Mouse (Mus musculus) neural tube, embryonic 14.5 days (tissue): Measurements from ENCODE around the gene Fcmr. TPM values are rescaled to one million over a fixed set of nuclear protein-coding genes. Genes with fewer than 3 reads are reported as not detected.

Source experiments
- ATAC-seq: fragments of 200-750 bp; cut with Nextera tagmentation; 2 replicates; pipeline ENCODE4 v1.8.0; 2017; ENCODE audit warnings: low read depth, mild to moderate bottlenecking, moderate TSS enrichment, moderate library complexity
- H3K27ac ChIP-seq: fragments of 300-500 bp; sonication (generic); 2 replicates; pipeline ENCODE4 v1.5.1; 2014; ENCODE audit warnings: low read depth, mild to moderate bottlenecking, control low read depth, low read length, moderate library complexity, mixed read lengths
- H3K27me3 ChIP-seq: fragments of 300-500 bp; sonication (generic); 2 replicates; pipeline ENCODE4 v1.6.1; 2014; ENCODE audit warnings: low read length; ENCODE audit not compliant: control insufficient read depth, insufficient read depth
- H3K36me3 ChIP-seq: fragments of 300-500 bp; sonication (generic); 2 replicates; pipeline ENCODE4 v1.6.1; 2014; ENCODE audit warnings: low read length, mixed read lengths; ENCODE audit not compliant: control insufficient read depth, insufficient read depth
- H3K4me1 ChIP-seq: fragments of 300-500 bp; sonication (generic); 2 replicates; pipeline ENCODE4 v1.6.1; 2014; ENCODE audit warnings: low read length; ENCODE audit not compliant: control insufficient read depth, insufficient read depth
- H3K4me2 ChIP-seq: fragments of 300-500 bp; sonication (generic); 2 replicates; pipeline ENCODE4 v1.6.1; 2014; ENCODE audit warnings: mild to moderate bottlenecking, low read depth, low read length, control low read depth
- H3K4me3 ChIP-seq: fragments of 300-500 bp; sonication (generic); 2 replicates; pipeline ENCODE4 v1.5.1; 2014; ENCODE audit warnings: low read depth, low read length, control low read depth, mixed read lengths
- H3K9ac ChIP-seq: fragments of 300-500 bp; sonication (generic); replicated peaks from 2 replicates; pipeline ENCODE4 v1.6.1; 2014; ENCODE audit warnings: low read depth, mild to moderate bottlenecking, control low read depth, low read length, mixed read lengths
- H3K9me3 ChIP-seq: fragments of 300-500 bp; sonication (generic); 2 replicates; pipeline ENCODE4 v1.6.1; 2016; ENCODE audit warnings: low read length; ENCODE audit not compliant: control insufficient read depth
- WGBS: fragments of 180-500 bp; shearing (Covaris S2); extraction: QIAGEN DNeasy Blood & Tissue Kit; methylation state at CpG from one replicate; pipeline ENCODE4 v1.1.7; 2014; 5-methylcytosine and 5-hydroxymethylcytosine counted together
- polyA plus RNA-seq: library from polyadenylated mRNA; unstranded; fragments of >200 nt; fragmentation: Nextera tagmentation; extraction: Ambion mirVana; gene quantifications from 2 replicates; pipeline ENCODE4 v1.2.1, GENCODE M21; 2014

Gene Fcmr
- polyA plus RNA-seq, 1 experiment from 2014 or later, result 1.7 TPM

GRCm38 (mm10) chr1:130877889-130878614, 12.6 kb downstream of the Fcmr start:
- Histone ChIP-seq H3K36me3 (no peaks in the 10 kb centered on the region), H3K4me1 (peaks cover 3% of the 10 kb centered on the region; the same call in 1 of the 2 replicates), H3K4me2 (peak overlapping the region; percentile 62), H3K27me3 (no peaks in the 10 kb centered on the region), H3K9me3 (no peaks in the 10 kb centered on the region), H3K4me3 (peak overlapping the region; percentile 36), H3K27ac (no peak overlapping the region), H3K9ac (peak overlapping the region; percentile 43)
- peak; percentile 71; the same call in 1 of the 2 replicates for ATAC-seq
- 3% methylated on average over 43 of the region's 43 CpGs for WGBS

- Histone ChIP-seq H3K4me1 (peaks cover 3% of the 10 kb centered on the region; the same call in 1 of the 2 replicates), H3K4me2 (no peak overlapping the region), H3K36me3 (no peaks in the 10 kb centered on the region), H3K27me3 (no peaks in the 10 kb centered on the region), H3K27ac (no peak overlapping the region), H3K9me3 (no peaks in the 10 kb centered on the region), H3K4me3 (no peak overlapping the region), H3K9ac (no peak overlapping the region)
- ATAC-seq, result no peak
- WGBS, result 90% methylated on average over 7 of the region's 7 CpGs
Measured at GRCm38 (mm10) chr1:130879927-130880326, 14.5 kb downstream of the Fcmr start.

- Histone ChIP-seq H3K27ac (no peak overlapping the region), H3K9ac (no peak overlapping the region), H3K4me3 (no peak overlapping the region), H3K27me3 (no peaks in the 10 kb centered on the region), H3K4me1 (peaks cover under 1% of the 10 kb centered on the region; the same call in 1 of the 2 replicates), H3K4me2 (no peak overlapping the region), H3K9me3 (no peaks in the 10 kb centered on the region), H3K36me3 (no peaks in the 10 kb centered on the region)
- no peak for ATAC-seq
- 92% methylated on average over 4 of the region's 4 CpGs for WGBS
Measured at GRCm38 (mm10) chr1:130883146-130883545, 17.7 kb downstream of the Fcmr start.

- no peaks in the 10 kb centered on the region for H3K36me3 ChIP-seq
- no peak within 1 kb of the TSS for H3K9ac ChIP-seq
- no peak for ATAC-seq
- no peaks in the 10 kb centered on the region for H3K9me3 ChIP-seq
- H3K4me1 ChIP-seq, result no peaks in the 10 kb centered on the region
- H3K27me3 ChIP-seq, result no peaks in the 10 kb centered on the region
- no peak within 1 kb of the TSS for H3K4me3 ChIP-seq
- H3K4me2 ChIP-seq, result no peak within 1 kb of the TSS
- H3K27ac ChIP-seq, result no peak within 1 kb of the TSS
Measured at GRCm38 (mm10) chr1:130887354-130887753, 21.9 kb downstream of the Fcmr start, which contains the start of gene Il24. Il24 (minus strand) TSS chr1:130887454.

- H3K27me3 ChIP-seq, result no peaks in the 10 kb centered on the region
- H3K9ac ChIP-seq, result no peak overlapping the region
- H3K9me3 ChIP-seq, result no peaks in the 10 kb centered on the region
- H3K4me3 ChIP-seq, result no peak overlapping the region
- H3K4me1 ChIP-seq, result no peaks in the 10 kb centered on the region
- no peak overlapping the region for H3K4me2 ChIP-seq
- no peak overlapping the region for H3K27ac ChIP-seq
- ATAC-seq, result no peak
- 57% methylated on average over 1 of the region's 1 CpGs for WGBS
- no peaks in the 10 kb centered on the region for H3K36me3 ChIP-seq
Measured at GRCm38 (mm10) chr1:130892446-130892845, 27.0 kb downstream of the Fcmr start.

- no peaks in the 10 kb centered on the region for H3K36me3 ChIP-seq
- WGBS, result 71% methylated on average over 9 of the region's 9 CpGs
- ATAC-seq, result no peak
Measured at GRCm38 (mm10) chr1:130893329-130894040, 28.0 kb downstream of the Fcmr start.

GRCm38 (mm10) chr1:130894468-130894867, 29.0 kb downstream of the Fcmr start:
- no peak for ATAC-seq
- Histone ChIP-seq H3K27me3 (no peaks in the 10 kb centered on the region), H3K9ac (no peak overlapping the region), H3K36me3 (no peaks in the 10 kb centered on the region), H3K27ac (no peak overlapping the region), H3K4me3 (no peak overlapping the region), H3K4me2 (no peak overlapping the region), H3K4me1 (no peaks in the 10 kb centered on the region), H3K9me3 (no peaks in the 10 kb centered on the region)
- 82% methylated on average over 6 of the region's 6 CpGs for WGBS

More at GRCm38 (mm10) chr1:130893329-130894040, 28.0 kb downstream of the Fcmr start:
- no peak overlapping the region for H3K4me3 ChIP-seq
- H3K4me2 ChIP-seq, result no peak overlapping the region
- H3K9ac ChIP-seq, result no peak overlapping the region
- H3K9me3 ChIP-seq, result no peaks in the 10 kb centered on the region
- H3K27me3 ChIP-seq, result no peaks in the 10 kb centered on the region
- no peak overlapping the region for H3K27ac ChIP-seq
- no peaks in the 10 kb centered on the region for H3K4me1 ChIP-seq

- H3K27ac ChIP-seq, result no peak overlapping the region
- H3K4me1 ChIP-seq, result no peaks in the 10 kb centered on the region
- H3K9me3 ChIP-seq, result no peaks in the 10 kb centered on the region
- H3K4me2 ChIP-seq, result no peak overlapping the region
- no peak overlapping the region for H3K9ac ChIP-seq
- H3K4me3 ChIP-seq, result no peak overlapping the region
- H3K36me3 ChIP-seq, result no peaks in the 10 kb centered on the region
- no peaks in the 10 kb centered on the region for H3K27me3 ChIP-seq
- ATAC-seq, result no peak
- WGBS, result 87% methylated on average over 7 of the region's 7 CpGs
Measured at GRCm38 (mm10) chr1:130902505-130902904, 37.0 kb downstream of the Fcmr start.

GRCm38 (mm10) chr1:130911401-130912010, 46.0 kb downstream of the Fcmr start, which contains the start of gene Il20:
Il20 (minus strand) TSS chr1:130911451.
- H3K9me3 ChIP-seq, result no peaks in the 10 kb centered on the region
- no peak within 1 kb of the TSS for H3K9ac ChIP-seq

More at GRCm38 (mm10) chr1:130911401-130912010, 46.0 kb downstream of the Fcmr start, which contains the start of gene Il20:
- Histone ChIP-seq H3K4me2 (no peak within 1 kb of the TSS), H3K27ac (no peak within 1 kb of the TSS), H3K4me1 (no peaks in the 10 kb centered on the region), H3K36me3 (no peaks in the 10 kb centered on the region), H3K27me3 (no peaks in the 10 kb centered on the region), H3K4me3 (no peak within 1 kb of the TSS)
- 78% methylated on average over 12 of the region's 12 CpGs for WGBS
- ATAC-seq, result no peak
